Mouse (Mus musculus) kidney, adult 11 months (tissue): ENCODE data around the gene Olfr250.
"Not testable (repeated sequence)": the region's sequence is repeated elsewhere in the genome, so short reads cannot be mapped to it uniquely, and the experiment has no call there.

Source experiments
- DNase-seq: peaks from one replicate; pipeline ENCODE4 v3.0.0; 2022

Olfr250 gene

DNA sequence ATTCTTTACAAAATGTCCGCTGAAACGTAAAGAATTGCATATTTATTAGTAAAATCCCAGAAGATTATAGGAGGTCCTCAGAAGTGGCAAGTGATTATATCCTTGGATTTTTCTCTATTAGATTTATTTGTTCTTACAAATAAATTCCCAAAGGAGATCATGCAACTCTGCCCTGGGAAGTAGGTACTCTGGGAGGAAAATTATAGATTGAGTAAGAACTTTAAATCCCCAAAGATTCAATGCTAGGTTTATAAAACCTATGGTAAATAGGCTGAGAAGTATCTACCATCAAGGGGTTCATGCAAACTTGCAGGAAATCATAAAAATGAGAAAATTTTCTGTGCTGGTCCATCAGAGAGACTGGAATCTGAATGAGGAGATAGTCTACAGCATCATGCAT lies at the start of gene Olfr250:
Gene Olfr250, plus strand, starts transcription at position 301 of the 400 bp plus-strand sequence.
- no peak for DNase-seq

DNA sequence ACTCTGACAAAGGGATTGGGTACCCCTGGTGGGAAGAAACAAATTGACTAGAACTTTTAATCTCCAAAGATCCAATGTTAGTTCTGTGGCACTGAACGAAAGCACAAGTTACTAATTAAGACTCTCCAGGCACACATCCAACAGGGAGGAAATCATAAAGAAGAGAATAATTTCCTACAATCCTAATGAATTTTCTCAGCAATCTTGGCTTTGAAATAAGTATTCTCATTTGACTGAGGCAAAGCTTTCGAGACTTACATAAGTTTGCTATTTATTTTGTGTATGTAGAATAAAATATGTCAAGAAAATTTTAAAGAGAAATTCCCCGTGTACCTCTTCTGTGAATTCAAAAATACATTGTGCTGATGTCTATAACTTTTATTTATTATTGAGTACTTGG lies 37.9 kb upstream of the Olfr250 start, which contains the start of gene Olfr25:
Gene Olfr25, plus strand, starts transcription at position 301 of the 400 bp plus-strand sequence.
- no peak for DNase-seq

DNA sequence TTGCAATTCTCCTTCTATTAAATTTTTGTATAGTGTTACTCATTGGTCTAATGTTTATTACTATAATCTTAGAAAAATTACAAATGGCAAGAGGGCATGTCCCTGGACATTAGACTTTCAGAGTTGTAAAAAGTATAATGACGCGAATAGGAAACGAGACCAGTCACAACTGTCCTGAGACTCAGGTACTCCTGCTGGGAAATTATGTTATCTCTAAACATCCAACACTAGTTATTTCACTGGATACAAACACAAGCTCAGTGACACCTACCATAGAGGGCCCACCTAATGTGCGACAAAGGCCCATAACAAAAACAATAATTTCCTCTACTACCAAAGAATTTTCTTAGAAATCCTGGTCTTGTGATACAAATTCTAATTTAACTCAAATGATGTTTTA lies 18.6 kb upstream of the Olfr250 start, which contains the start of gene Olfr898:
Gene Olfr898, plus strand, starts transcription at position 301 of the 400 bp plus-strand sequence.
- no peak for DNase-seq

DNA sequence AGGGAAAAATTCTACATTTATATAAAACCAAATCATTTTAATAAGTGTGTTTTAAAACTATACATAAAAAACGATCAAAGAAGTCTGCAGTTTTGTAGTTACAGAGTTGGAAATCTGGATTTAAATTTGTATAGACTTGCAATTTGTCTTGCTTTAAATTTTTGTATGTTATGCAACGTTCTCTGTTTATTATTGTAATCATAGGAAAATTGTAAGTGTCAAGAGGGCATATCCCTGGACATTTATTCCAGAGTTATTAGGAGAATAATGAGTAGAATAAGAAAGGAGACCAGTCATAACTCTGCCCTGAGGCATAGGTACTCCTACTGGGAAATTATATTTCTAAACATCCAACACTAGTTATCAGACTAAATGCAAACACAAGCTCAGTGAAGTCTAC lies 10.1 kb downstream of the Olfr250 start, which contains the start of gene Olfr251:
Gene Olfr251, plus strand, starts transcription at position 301 of the 400 bp plus-strand sequence.
- DNase-seq = no peak

DNA sequence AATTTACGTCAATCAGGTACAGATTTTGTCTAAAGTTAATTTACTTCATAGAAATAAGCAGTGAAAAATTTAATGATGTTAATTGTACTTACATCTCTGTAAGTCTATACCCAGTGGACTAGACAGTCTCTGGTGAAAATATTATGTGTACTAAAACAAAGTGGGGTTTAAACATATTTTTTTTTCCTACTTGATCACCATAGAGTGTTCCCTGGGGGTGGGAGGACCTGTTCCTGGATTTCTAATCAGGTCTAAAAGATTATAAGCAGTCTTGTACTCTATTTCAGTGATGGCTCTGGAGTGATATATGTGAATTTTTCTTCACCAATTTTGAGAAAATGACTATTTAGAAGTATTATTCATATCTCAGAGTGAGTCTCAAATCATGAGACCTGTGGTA lies 34.7 kb downstream of the Olfr250 start, which contains the start of gene Olfr147:
Gene Olfr147, plus strand, starts transcription at position 301 of the 400 bp plus-strand sequence.
- no peak for DNase-seq

DNA sequence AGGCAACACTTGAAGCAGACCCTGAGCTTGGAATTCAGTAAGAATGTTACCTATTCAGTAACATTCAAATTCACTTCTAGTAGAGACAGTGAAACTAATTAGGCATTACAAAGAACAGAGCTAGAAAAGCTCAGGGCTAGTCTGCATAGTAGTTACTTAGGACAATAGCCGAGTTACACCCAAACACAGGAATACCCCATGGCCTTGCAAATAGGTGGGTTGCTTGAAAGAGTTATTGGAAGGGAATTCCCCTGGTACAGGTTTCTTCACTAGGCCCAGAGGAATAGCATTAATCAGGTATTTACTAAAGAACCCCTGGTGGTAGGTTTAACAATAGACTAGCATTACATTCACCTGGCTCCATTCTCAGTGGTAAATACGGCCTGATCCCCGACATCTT lies 40.8 kb downstream of the Olfr250 start:
- DNase-seq = not testable (repeated sequence)

DNA sequence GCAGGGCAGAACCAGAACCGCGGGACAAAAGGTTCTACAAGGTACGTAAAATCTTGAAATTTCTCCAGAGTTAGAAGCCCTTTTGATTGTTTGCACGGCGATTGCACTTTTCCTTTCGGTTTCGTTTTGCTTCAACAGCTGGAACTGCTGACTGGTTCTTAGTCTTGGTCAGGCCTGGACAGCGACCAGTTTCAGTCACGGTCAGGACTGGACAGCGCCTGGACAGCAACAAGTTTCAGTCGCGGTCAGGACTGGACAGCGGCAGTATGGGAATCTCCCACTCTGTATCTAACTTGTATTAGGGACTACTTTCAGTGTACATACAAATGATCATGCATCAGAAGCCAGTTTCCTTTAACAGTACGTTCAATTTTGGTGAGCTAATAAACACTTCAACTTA lies 46.8 kb downstream of the Olfr250 start:
- not testable (repeated sequence) for DNase-seq
